Mouse (Mus musculus) layer of hippocampus, postnatal 25 days (tissue): ENCODE measurements around the gene Cyp17a1. TPM values are rescaled to one million over a fixed set of nuclear protein-coding genes. Genes with fewer than 3 reads are reported as not detected.
A peak's percentile ranks its signal among the peaks of the same experiment; 100 is the strongest.

Experiments
- DNase-seq, 2 experiments: peaks; one replicate each; pipeline ENCODE4 v3.0.0; 2022; ENCODE audit warnings: mixed read lengths in 2 of 2, low spot score in 1 of 2; ENCODE audit errors: extremely low spot score in 1 of 2
- total RNA-seq, 2 experiments: library from RNA; stranded (reverse); gene quantifications; 2 replicates each; pipeline ENCODE4 v1.2.3; 2021

Gene Cyp17a1
- total RNA-seq = not detected

- DNase-seq = no peak
These were observed at the start of gene Cyp17a1 for GRCm38 (mm10) chr19:46672766-46673418. Cyp17a1 (minus strand) TSS chr19:46673172.

- DNase-seq = no peak
These were observed 45.2 kb upstream of the Cyp17a1 start for GRCm38 (mm10) chr19:46718150-46718549.

GRCm38 (mm10) chr19:46715016-46715415 is 42.0 kb upstream of the Cyp17a1 start:
- no peak for DNase-seq

GRCm38 (mm10) chr19:46714234-46714633 is 41.3 kb upstream of the Cyp17a1 start:
- no peak for DNase-seq

GRCm38 (mm10) chr19:46710614-46711013 is 37.6 kb upstream of the Cyp17a1 start:
- no peak for DNase-seq

GRCm38 (mm10) chr19:46707296-46708151 is 34.6 kb upstream of the Cyp17a1 start, which contains the start of gene As3mt:
As3mt (plus strand) TSS chr19:46707458.
- DNase-seq = no peak

GRCm38 (mm10) chr19:46706540-46707295 is 33.7 kb upstream of the Cyp17a1 start:
- DNase-seq = no peak

- DNase-seq = no peak
These were observed 33.0 kb upstream of the Cyp17a1 start for GRCm38 (mm10) chr19:46705779-46706495.

- DNase-seq = no peak
These were observed 28.2 kb upstream of the Cyp17a1 start for GRCm38 (mm10) chr19:46701156-46701555.

- DNase-seq = no peak
These were observed 26.1 kb upstream of the Cyp17a1 start for GRCm38 (mm10) chr19:46699011-46699481.

GRCm38 (mm10) chr19:46697840-46698517 is 25.0 kb upstream of the Cyp17a1 start:
- DNase-seq = no peak

GRCm38 (mm10) chr19:46696943-46697342 is 24.0 kb upstream of the Cyp17a1 start:
- no peak for DNase-seq

GRCm38 (mm10) chr19:46696482-46696881 is 23.5 kb upstream of the Cyp17a1 start:
- DNase-seq = no peak

GRCm38 (mm10) chr19:46693146-46693545 is 20.2 kb upstream of the Cyp17a1 start:
- DNase-seq = no peak

GRCm38 (mm10) chr19:46691078-46691477 is 18.1 kb upstream of the Cyp17a1 start:
- no peak for DNase-seq

- DNase-seq = no peak
These were observed 17.4 kb upstream of the Cyp17a1 start for GRCm38 (mm10) chr19:46690387-46690786.

- DNase-seq = peak; percentile 82 to 90
These were observed 16.7 kb upstream of the Cyp17a1 start, which contains the start of gene Borcs7 for GRCm38 (mm10) chr19:46689460-46690372. Borcs7 (plus strand) TSS chr19:46689906.

- DNase-seq = no peak
These were observed 6.9 kb upstream of the Cyp17a1 start for GRCm38 (mm10) chr19:46679720-46680383.
